Mouse (Mus musculus) hindbrain, embryonic 13.5 days (tissue): ENCODE results near the gene Socs3. TPM values are rescaled to one million over a fixed set of nuclear protein-coding genes. Genes with fewer than 3 reads are reported as not detected.
A peak's percentile ranks its signal among the peaks of the same experiment; 100 is the strongest.

Source experiments
- ATAC-seq: fragments of 200-750 bp; cut with Nextera tagmentation; 2 replicates; pipeline ENCODE4 v1.8.0; 2017; ENCODE audit warnings: moderate TSS enrichment; ENCODE audit not compliant: low FRiP score
- H3K27ac ChIP-seq: fragments of 300-500 bp; sonication (generic); 2 replicates; pipeline ENCODE4 v1.5.1; 2015; ENCODE audit warnings: inconsistent platforms, mild to moderate bottlenecking, moderate library complexity
- H3K27me3 ChIP-seq: fragments of 300-500 bp; sonication (generic); 2 replicates; pipeline ENCODE4 v1.6.1; 2015; ENCODE audit warnings: mild to moderate bottlenecking, inconsistent platforms
- H3K36me3 ChIP-seq: fragments of 300-500 bp; sonication (generic); 2 replicates; pipeline ENCODE4 v1.6.1; 2015; ENCODE audit warnings: mild to moderate bottlenecking, inconsistent platforms
- H3K4me1 ChIP-seq: fragments of 300-500 bp; sonication (generic); replicated peaks from 2 replicates; pipeline ENCODE4 v1.6.1; 2015; ENCODE audit warnings: inconsistent platforms
- H3K4me2 ChIP-seq: fragments of 300-500 bp; sonication (generic); 2 replicates; pipeline ENCODE4 v1.6.1; 2015; ENCODE audit warnings: inconsistent platforms, mild to moderate bottlenecking, moderate library complexity
- H3K4me3 ChIP-seq: fragments of 300-500 bp; sonication (generic); 2 replicates; pipeline ENCODE4 v1.5.1; 2015; ENCODE audit warnings: mild to moderate bottlenecking, inconsistent platforms
- H3K9ac ChIP-seq: fragments of 300-500 bp; sonication (generic); 2 replicates; pipeline ENCODE4 v1.6.1; 2015; ENCODE audit warnings: mild to moderate bottlenecking, inconsistent platforms
- H3K9me3 ChIP-seq: fragments of 300-500 bp; sonication (generic); 2 replicates; pipeline ENCODE4 v1.6.1; 2016; ENCODE audit warnings: inconsistent platforms
- WGBS: fragments of 180-500 bp; shearing (Covaris S2); methylation state at CpG from one replicate; pipeline ENCODE4 v1.1.7; 2015; 5-methylcytosine and 5-hydroxymethylcytosine counted together
- polyA plus RNA-seq: library from polyadenylated mRNA; unstranded; fragments of >200 nt; fragmentation: Nextera tagmentation; extraction: Ambion mirVana; gene quantifications from 2 replicates; pipeline ENCODE4 v1.2.1, GENCODE M21; 2015

The Socs3 gene
- polyA plus RNA-seq, 1 experiment from 2014 or later = 8.8 TPM

- H3K9me3 ChIP-seq = no peaks in the 10 kb centered on the region
- H3K27me3 ChIP-seq = peaks cover 15% of the 10 kb centered on the region
- 64% methylated on average over 7 of the region's 7 CpGs for WGBS
- H3K27ac ChIP-seq = no peak overlapping the region
- no peak overlapping the region for H3K4me3 ChIP-seq
- no peak overlapping the region for H3K9ac ChIP-seq
- no peak for ATAC-seq
- no peak overlapping the region for H3K4me2 ChIP-seq
- H3K36me3 ChIP-seq = no peaks in the 10 kb centered on the region
- H3K4me1 ChIP-seq = peaks cover 44% of the 10 kb centered on the region
Observed at GRCm38 (mm10) chr11:117958197-117958596, 11.7 kb downstream of the Socs3 start.

GRCm38 (mm10) chr11:117955621-117956020 is 14.2 kb downstream of the Socs3 start:
- Histone ChIP-seq H3K36me3 (no peaks in the 10 kb centered on the region), H3K4me3 (no peak overlapping the region), H3K27me3 (peaks cover 24% of the 10 kb centered on the region), H3K4me2 (no peak overlapping the region), H3K27ac (no peak overlapping the region), H3K4me1 (peaks cover 30% of the 10 kb centered on the region), H3K9ac (no peak overlapping the region), H3K9me3 (no peaks in the 10 kb centered on the region)
- 41% methylated on average over 13 of the region's 13 CpGs for whole genome bisulfite sequencing
- no peak for ATAC-seq

- H3K4me1 ChIP-seq = peaks cover 34% of the 10 kb centered on the region
- H3K36me3 ChIP-seq = no peaks in the 10 kb centered on the region
- 81% methylated on average over 9 of the region's 9 CpGs for WGBS
- no peak overlapping the region for H3K9ac ChIP-seq
- H3K27me3 ChIP-seq = peaks cover 30% of the 10 kb centered on the region
- no peak overlapping the region for H3K4me3 ChIP-seq
- ATAC-seq = no peak
- H3K4me2 ChIP-seq = no peak overlapping the region
- H3K27ac ChIP-seq = no peak overlapping the region
- no peaks in the 10 kb centered on the region for H3K9me3 ChIP-seq
Observed at GRCm38 (mm10) chr11:117954819-117955218, 15.0 kb downstream of the Socs3 start.

- no peak overlapping the region for H3K4me2 ChIP-seq
- ATAC-seq = no peak
- H3K9ac ChIP-seq = no peak overlapping the region
- peaks cover 35% of the 10 kb centered on the region for H3K27me3 ChIP-seq
- WGBS = 57% methylated on average over 2 of the region's 2 CpGs
- no peaks in the 10 kb centered on the region for H3K9me3 ChIP-seq
- no peaks in the 10 kb centered on the region for H3K36me3 ChIP-seq
- H3K4me1 ChIP-seq = peaks cover 42% of the 10 kb centered on the region
- no peak overlapping the region for H3K27ac ChIP-seq
- no peak overlapping the region for H3K4me3 ChIP-seq
Observed at GRCm38 (mm10) chr11:117954094-117954493, 15.8 kb downstream of the Socs3 start.

GRCm38 (mm10) chr11:117952174-117952933 is 17.5 kb downstream of the Socs3 start:
- WGBS = 70% methylated on average over 9 of the region's 9 CpGs

GRCm38 (mm10) chr11:117951391-117951790 is 18.5 kb downstream of the Socs3 start:
- WGBS = 87% methylated on average over 6 of the region's 6 CpGs
- no peaks in the 10 kb centered on the region for H3K36me3 ChIP-seq
- no peak overlapping the region for H3K4me2 ChIP-seq
- H3K4me3 ChIP-seq = no peak overlapping the region
- H3K27me3 ChIP-seq = peaks cover 44% of the 10 kb centered on the region
- ATAC-seq = no peak
- no peaks in the 10 kb centered on the region for H3K9me3 ChIP-seq
- no peak overlapping the region for H3K27ac ChIP-seq
- no peak overlapping the region for H3K9ac ChIP-seq
- peaks cover 32% of the 10 kb centered on the region for H3K4me1 ChIP-seq

More at GRCm38 (mm10) chr11:117952174-117952933, 17.5 kb downstream of the Socs3 start:
- Histone ChIP-seq H3K4me1 (peaks cover 32% of the 10 kb centered on the region), H3K27me3 (peaks cover 40% of the 10 kb centered on the region), H3K9ac (no peak overlapping the region), H3K36me3 (no peaks in the 10 kb centered on the region), H3K9me3 (no peaks in the 10 kb centered on the region), H3K4me2 (no peak overlapping the region), H3K27ac (no peak overlapping the region), H3K4me3 (no peak overlapping the region)
- ATAC-seq = no peak

GRCm38 (mm10) chr11:117949392-117950091 is 20.3 kb downstream of the Socs3 start:
- H3K27me3 ChIP-seq = peaks cover 44% of the 10 kb centered on the region
- H3K4me3 ChIP-seq = peak overlapping the region; percentile 17
- peak; percentile 76 for ATAC-seq
- H3K4me1 ChIP-seq = peaks cover 19% of the 10 kb centered on the region
- no peaks in the 10 kb centered on the region for H3K36me3 ChIP-seq
- no peaks in the 10 kb centered on the region for H3K9me3 ChIP-seq
- H3K27ac ChIP-seq = no peak overlapping the region
- WGBS = 2% methylated on average over 49 of the region's 49 CpGs
- H3K4me2 ChIP-seq = peak overlapping the region; percentile 54
- H3K9ac ChIP-seq = peak overlapping the region; percentile 60

GRCm38 (mm10) chr11:117946996-117947419 is 22.8 kb downstream of the Socs3 start:
- 80% methylated on average over 10 of the region's 10 CpGs for WGBS
- Histone ChIP-seq H3K36me3 (no peaks in the 10 kb centered on the region), H3K27me3 (peaks cover 40% of the 10 kb centered on the region), H3K4me3 (no peak overlapping the region), H3K9ac (no peak overlapping the region), H3K9me3 (no peaks in the 10 kb centered on the region), H3K4me1 (peaks cover 14% of the 10 kb centered on the region), H3K27ac (no peak overlapping the region), H3K4me2 (no peak overlapping the region)
- ATAC-seq = no peak

GRCm38 (mm10) chr11:117946195-117946979 is 23.5 kb downstream of the Socs3 start:
- WGBS = 83% methylated on average over 11 of the region's 11 CpGs
- no peak overlapping the region for H3K9ac ChIP-seq
- no peaks in the 10 kb centered on the region for H3K36me3 ChIP-seq
- H3K9me3 ChIP-seq = no peaks in the 10 kb centered on the region
- H3K4me1 ChIP-seq = peaks cover 20% of the 10 kb centered on the region
- ATAC-seq = no peak
- H3K4me3 ChIP-seq = no peak overlapping the region
- H3K4me2 ChIP-seq = no peak overlapping the region
- H3K27me3 ChIP-seq = peaks cover 35% of the 10 kb centered on the region
- H3K27ac ChIP-seq = no peak overlapping the region

- peaks cover 10% of the 10 kb centered on the region; the same call in 1 of the 2 replicates for H3K27me3 ChIP-seq
- no peak overlapping the region for H3K27ac ChIP-seq
- H3K36me3 ChIP-seq = no peaks in the 10 kb centered on the region
- no peak overlapping the region for H3K4me3 ChIP-seq
- WGBS = 10% methylated on average over 4 of the region's 4 CpGs
- H3K4me2 ChIP-seq = no peak overlapping the region
- H3K9me3 ChIP-seq = no peaks in the 10 kb centered on the region
- ATAC-seq = no peak
- no peak overlapping the region for H3K9ac ChIP-seq
- peaks cover 34% of the 10 kb centered on the region for H3K4me1 ChIP-seq
Observed at GRCm38 (mm10) chr11:117941848-117942247, 28.0 kb downstream of the Socs3 start.

GRCm38 (mm10) chr11:117941325-117941834 is 28.5 kb downstream of the Socs3 start:
- H3K36me3 ChIP-seq = no peaks in the 10 kb centered on the region
- H3K4me1 ChIP-seq = peaks cover 37% of the 10 kb centered on the region
- H3K4me3 ChIP-seq = no peak overlapping the region
- 85% methylated on average over 8 of the region's 8 CpGs for WGBS
- no peaks in the 10 kb centered on the region for H3K9me3 ChIP-seq
- H3K4me2 ChIP-seq = no peak overlapping the region
- H3K9ac ChIP-seq = no peak overlapping the region
- no peak overlapping the region for H3K27ac ChIP-seq
- ATAC-seq = no peak
- peaks cover 10% of the 10 kb centered on the region for H3K27me3 ChIP-seq

GRCm38 (mm10) chr11:117940881-117941280 is 29.0 kb downstream of the Socs3 start:
- H3K4me2 ChIP-seq = no peak overlapping the region
- H3K4me3 ChIP-seq = no peak overlapping the region
- no peaks in the 10 kb centered on the region for H3K9me3 ChIP-seq
- peaks cover 42% of the 10 kb centered on the region for H3K4me1 ChIP-seq
- H3K9ac ChIP-seq = no peak overlapping the region
- 89% methylated on average over 6 of the region's 6 CpGs for WGBS
- H3K36me3 ChIP-seq = no peaks in the 10 kb centered on the region
- ATAC-seq = no peak
- peaks cover 15% of the 10 kb centered on the region for H3K27me3 ChIP-seq
- H3K27ac ChIP-seq = no peak overlapping the region
